28 mouse cellular contexts compared by ENCODE assay signal in genomic region chr10:98725110-98725509, GRCm38 (mm10).
DNase-seq lines count a peak whose midpoint lies in the region; ATAC-seq and TF ChIP-seq lines count a peak whose summit lies in the region.
"Had no signal": no experiment of that assay in that cellular context is flagged by ENCODE, and none has a peak within 500 bp of the region (broad histone marks: within the 10 kb centered on the region; RNA-seq: fewer than 3 reads in every experiment).

No protein-coding gene starts in this region.

- H3K9me3 ChIP-seq in liver, embryonic 16.5 days (replicated peaks; ENCODE audit: control insufficient read depth, low read length), result no peaks in the 10 kb centered on the region
- no peaks in the 10 kb centered on the region for H3K9me3 ChIP-seq in megakaryocyte, embryonic 14.5 days
- no peaks in the 10 kb centered on the region for H3K9me3 ChIP-seq in midbrain, postnatal 0 days (ENCODE audit: low read length)
- H3K9me3 ChIP-seq: embryonic facial prominence, embryonic 13.5 days; heart, embryonic 12.5 days; neural tube, embryonic 13.5 days had no signal

- no peak overlapping the region for H3K9ac ChIP-seq in liver, embryonic 16.5 days (ENCODE audit: low read depth, low read length)
- H3K9ac ChIP-seq in midbrain, postnatal 0 days (replicated peaks; ENCODE audit: low read length, poor library complexity, severe bottlenecking), result no peak overlapping the region
- H3K9ac ChIP-seq: embryonic facial prominence, embryonic 13.5 days; heart, embryonic 12.5 days; neural tube, embryonic 13.5 days had no signal

- H3K4me1 ChIP-seq in liver, embryonic 16.5 days (ENCODE audit: control insufficient read depth, low read depth, low read length), result peaks cover 3% of the 10 kb centered on the region; the same call in 1 of the 2 replicates
- peaks cover 11% of the 10 kb centered on the region for H3K4me1 ChIP-seq in megakaryocyte, embryonic 14.5 days
- no peaks in the 10 kb centered on the region for H3K4me1 ChIP-seq in midbrain, postnatal 0 days (ENCODE audit: insufficient read depth, low read length)
- H3K4me1 ChIP-seq: embryonic facial prominence, embryonic 13.5 days; neural tube, embryonic 13.5 days had no signal

- 0 out of 2 replicates have a peak, but pooled peaks have one; percentile 27 for ATAC-seq in liver, embryonic 16.5 days (ENCODE audit: low read depth)
- ATAC-seq in midbrain, postnatal 0 days (ENCODE audit: low FRiP score), result no peak
- ATAC-seq: forebrain, embryonic 16.5 days; hindbrain, embryonic 16.5 days; lung, postnatal 0 days; midbrain, embryonic 16.5 days had no signal

- WGBS in liver, embryonic 16.5 days (ENCODE audit: insufficient replicate concordance), result 48% methylated on average over 5 of the region's 5 CpGs
- WGBS in midbrain, postnatal 0 days, result 91% methylated on average over 5 of the region's 5 CpGs

- H3K36me3 ChIP-seq in liver, embryonic 16.5 days (ENCODE audit: control insufficient read depth, insufficient read depth), result no peaks in the 10 kb centered on the region
- H3K36me3 ChIP-seq in megakaryocyte, embryonic 14.5 days (replicated peaks; ENCODE audit: low read length), result no peaks in the 10 kb centered on the region
- H3K36me3 ChIP-seq in midbrain, postnatal 0 days (ENCODE audit: insufficient read depth, low read length), result no peaks in the 10 kb centered on the region
- H3K36me3 ChIP-seq: embryonic facial prominence, embryonic 13.5 days; heart, embryonic 12.5 days; neural tube, embryonic 13.5 days had no signal

- H3K27me3 ChIP-seq in liver, embryonic 16.5 days (ENCODE audit: control insufficient read depth, insufficient read depth, low read depth, low read length), result no peaks in the 10 kb centered on the region
- H3K27me3 ChIP-seq in megakaryocyte, embryonic 14.5 days (replicated peaks), result no peaks in the 10 kb centered on the region
- H3K27me3 ChIP-seq in midbrain, postnatal 0 days (ENCODE audit: insufficient read depth, low read length), result no peaks in the 10 kb centered on the region
- H3K27me3 ChIP-seq: embryonic facial prominence, embryonic 13.5 days; heart, embryonic 12.5 days; neural tube, embryonic 13.5 days had no signal

- no peak overlapping the region for H3K4me3 ChIP-seq in liver, embryonic 16.5 days (ENCODE audit: low read depth, low read length)
- H3K4me3 ChIP-seq in megakaryocyte, embryonic 14.5 days (replicated peaks), result peak overlapping the region; percentile 33
- no peak overlapping the region for H3K4me3 ChIP-seq in midbrain, postnatal 0 days (ENCODE audit: low read depth, low read length)
- H3K4me3 ChIP-seq: embryonic facial prominence, embryonic 13.5 days; gastrocnemius, adult 2 months; heart, adult 2 months; heart, embryonic 12.5 days; neural tube, embryonic 13.5 days had no signal

- no peak overlapping the region for H3K4me2 ChIP-seq in liver, embryonic 16.5 days (ENCODE audit: low read depth, low read length)
- H3K4me2 ChIP-seq in midbrain, postnatal 0 days (ENCODE audit: low read depth, low read length, poor library complexity, severe bottlenecking), result no peak overlapping the region
- H3K4me2 ChIP-seq: embryonic facial prominence, embryonic 13.5 days; heart, embryonic 12.5 days; midbrain, embryonic 11.5 days; neural tube, embryonic 13.5 days had no signal

- DNase-seq in liver, result no peak
- peak; percentile 65 for DNase-seq in MEL-GATA-1-ER (ENCODE audit: extremely low read depth, low read depth)
- no peak for DNase-seq in midbrain, postnatal 0 days (ENCODE audit: low spot score)
- DNase-seq in right cerebral cortex, postnatal 25 days, result no peak
- DNase-seq in spleen, adult 12 weeks (ENCODE audit: low spot score), result no peak
- DNase-seq: adrenal gland, postnatal 14 days; cerebellum, adult 11 months; cerebellum, adult 9-10 months; gastrocnemius, adult 2 months; gastrocnemius, postnatal 36 days; heart, adult 2 months; kidney, adult 18-20 months; layer of hippocampus, postnatal 36 days; left cerebral cortex, postnatal 4 days; lung, adult 18-20 months; thymus, adult 2 months; thymus, postnatal 4 days had no signal

- no peak overlapping the region for H3K27ac ChIP-seq in liver, embryonic 16.5 days (ENCODE audit: low read length)
- no peak overlapping the region for H3K27ac ChIP-seq in midbrain, postnatal 0 days (ENCODE audit: low read depth, low read length)
- H3K27ac ChIP-seq: embryonic facial prominence, embryonic 13.5 days; gastrocnemius, adult 2 months; heart, adult 2 months; macrophage; neural tube, embryonic 13.5 days had no signal

- no peak for TF ChIP-seq CTCF in midbrain, postnatal 0 days (IDR thresholded peaks at IDR 0.05)
